Mouse (Mus musculus) v-Abl transformed pro-B cells (cell line): Measurements from ENCODE around the gene Synj1.

Experiments used
- in situ Hi-C, 2 experiments: fragments of 400-800 bp; cut with MboI; formaldehyde crosslinking; loops; one replicate each; pipeline ENCODE4 v1.15.1; 2025; ENCODE audit not compliant: unreplicated experiment in 2 of 2

The Synj1 gene

DNA sequence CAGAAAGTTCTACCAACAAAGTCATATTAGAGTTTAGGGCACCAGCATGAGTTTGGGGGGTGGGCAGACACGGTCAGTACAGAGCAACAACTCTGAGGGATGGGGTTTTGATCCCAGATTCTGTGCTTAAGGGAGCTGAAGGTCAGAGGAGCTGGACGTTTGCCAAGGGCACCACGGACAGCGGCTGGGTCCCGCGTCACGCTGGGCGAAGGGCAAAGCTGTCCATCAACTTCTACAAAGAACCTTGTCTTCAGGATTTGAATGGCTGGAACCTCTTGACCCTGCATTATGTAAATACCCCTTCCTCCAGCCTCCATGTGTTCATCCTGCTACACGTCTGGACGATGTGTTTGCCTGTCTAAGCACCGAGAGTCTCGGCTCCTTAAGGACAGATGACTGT lies 111.6 kb downstream of the Synj1 start:
- in situ Hi-C loops, result no loop called here

DNA sequence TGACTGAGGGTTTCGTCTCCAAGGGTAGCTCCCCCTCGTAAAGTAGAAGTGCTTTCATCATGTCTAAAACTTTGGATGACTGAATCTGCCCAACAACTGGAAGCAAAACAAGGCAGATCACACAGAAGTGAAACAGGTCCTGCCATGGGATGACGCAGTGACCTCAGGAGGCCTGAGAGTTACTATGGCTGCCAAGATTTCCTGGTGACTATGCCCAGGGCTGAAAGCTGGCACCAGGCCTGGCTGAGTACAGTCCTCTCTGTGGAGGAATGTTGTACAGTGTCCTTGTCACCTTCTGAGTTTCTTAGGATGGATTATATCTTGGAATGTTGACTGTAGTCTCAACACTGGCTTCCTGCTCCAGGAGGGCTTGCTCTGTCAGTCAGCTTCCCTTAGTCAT lies 113.5 kb downstream of the Synj1 start:
- in situ Hi-C loops, result no loop called here

DNA sequence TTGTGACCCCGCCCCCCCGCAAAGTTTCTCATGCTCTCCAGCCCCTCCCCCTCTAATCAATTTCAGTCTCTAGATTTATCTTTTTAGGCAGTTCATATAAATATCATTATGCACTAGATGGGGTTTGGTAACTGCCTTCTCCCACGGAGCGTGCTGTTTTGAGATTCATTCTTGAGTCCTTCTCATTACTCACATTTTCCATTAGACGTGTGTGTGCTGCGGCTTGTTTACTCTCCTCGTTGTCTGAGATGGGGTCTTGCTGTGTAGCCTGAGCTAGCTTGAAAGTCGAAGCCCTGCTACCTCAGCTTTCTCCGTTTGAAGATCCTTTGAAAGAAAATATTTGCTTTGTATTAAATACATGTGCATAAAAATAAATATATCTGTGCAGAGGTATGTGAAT lies 117.3 kb downstream of the Synj1 start:
- in situ Hi-C loops, result no loop called here

DNA sequence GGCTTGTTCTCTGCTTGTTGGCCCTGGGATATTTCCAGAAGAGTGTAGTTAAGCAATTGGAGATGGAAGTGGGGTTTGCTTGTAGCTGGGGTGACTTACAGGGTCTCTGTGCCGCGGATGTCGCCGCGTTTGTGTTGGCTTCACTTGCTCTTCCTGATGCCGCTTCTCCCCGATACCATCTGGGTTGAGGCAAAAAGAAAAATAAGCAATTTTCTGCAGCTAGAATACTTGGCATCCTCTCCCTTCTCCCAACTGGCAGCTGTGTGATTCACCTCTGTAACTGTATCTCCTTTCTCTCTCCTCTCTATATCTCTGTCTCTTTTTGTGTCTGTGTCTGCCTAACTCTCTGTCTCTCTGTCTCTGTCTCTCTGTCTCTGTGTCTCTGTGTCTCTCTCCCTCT lies 118.1 kb downstream of the Synj1 start:
- in situ Hi-C loops, result no loop called here

- in situ Hi-C loops, result no loop called here
These were observed 119.0 kb downstream of the Synj1 start for GRCm38 (mm10) chr16:90892081-90892480.

DNA sequence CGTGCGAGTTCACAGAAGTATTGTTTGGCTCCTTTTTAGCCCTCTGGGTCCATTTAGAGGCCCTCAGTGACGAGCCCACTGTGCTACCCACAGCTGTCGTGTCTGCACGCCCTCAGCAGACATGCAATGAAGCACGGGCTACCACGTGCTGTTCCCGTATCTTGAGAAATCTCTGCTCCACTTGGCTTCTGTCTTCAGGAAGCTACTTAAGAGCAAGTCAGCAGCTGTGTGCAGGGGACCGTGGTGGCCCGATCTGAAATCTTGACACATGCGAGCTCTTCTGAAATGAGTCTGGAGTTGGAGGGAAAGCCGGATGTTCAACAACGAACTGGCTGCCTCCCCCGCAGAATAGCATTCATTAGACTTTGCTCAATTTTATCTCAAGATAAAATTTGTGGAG lies 119.5 kb downstream of the Synj1 start:
- in situ Hi-C loops, result no loop called here

DNA sequence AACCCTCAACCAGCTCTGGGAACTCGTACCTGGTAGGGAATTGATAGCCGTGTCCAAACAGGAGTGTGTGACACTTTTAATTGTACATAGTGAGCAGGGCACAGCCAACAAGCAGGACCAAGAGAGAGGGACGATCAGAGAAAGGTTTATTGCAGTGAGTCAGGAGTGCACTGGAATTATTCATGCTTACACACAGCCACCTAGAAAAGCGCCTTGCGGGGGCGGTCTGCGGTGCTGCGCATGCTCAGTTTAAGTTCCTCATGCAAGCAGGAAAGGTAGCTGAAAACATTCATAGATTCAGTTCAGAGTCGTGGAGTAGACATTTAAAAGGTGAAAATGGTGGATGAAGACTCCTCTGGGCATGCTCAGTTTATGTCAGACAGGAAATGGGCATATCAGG lies 120.4 kb downstream of the Synj1 start:
- in situ Hi-C loops, result no loop called here
